In genomic region chr3:58862976-58863375, GRCm38 (mm10) we compare ENCODE assay signal across 2 mouse cellular contexts.
TF ChIP-seq lines count a peak whose summit lies in the region.

No protein-coding gene starts in this region.

TF ChIP-seq in CH12.LX, 34 proteins besides CTCF, POLR2A, EP300 and RAD21 (continued from another document):
- TF ChIP-seq ZMIZ1 (IDR thresholded peaks at IDR 0.05; ENCODE audit: low read depth, low read length) = no peak

TF ChIP-seq in ES-E14, 5 proteins besides CTCF, POLR2A, EP300 and RAD21 (continued from another document):
- TF ChIP-seq MAFK (IDR thresholded peaks at IDR 0.05; ENCODE audit: insufficient read depth, low read depth, low read length) = peak; percentile 56; the same call in 1 of the 2 replicates
TF ChIP-seq in ES-E14: peak in this region for 1.
